Mouse (Mus musculus): ENCODE measurements at regions not wholly inside any gene's neighbourhood (a gene's known extent, or its start where the extent isn't known, plus 50 kb on each side); places are given as distances from the start of the nearest gene placed in this dataset.

DNA sequence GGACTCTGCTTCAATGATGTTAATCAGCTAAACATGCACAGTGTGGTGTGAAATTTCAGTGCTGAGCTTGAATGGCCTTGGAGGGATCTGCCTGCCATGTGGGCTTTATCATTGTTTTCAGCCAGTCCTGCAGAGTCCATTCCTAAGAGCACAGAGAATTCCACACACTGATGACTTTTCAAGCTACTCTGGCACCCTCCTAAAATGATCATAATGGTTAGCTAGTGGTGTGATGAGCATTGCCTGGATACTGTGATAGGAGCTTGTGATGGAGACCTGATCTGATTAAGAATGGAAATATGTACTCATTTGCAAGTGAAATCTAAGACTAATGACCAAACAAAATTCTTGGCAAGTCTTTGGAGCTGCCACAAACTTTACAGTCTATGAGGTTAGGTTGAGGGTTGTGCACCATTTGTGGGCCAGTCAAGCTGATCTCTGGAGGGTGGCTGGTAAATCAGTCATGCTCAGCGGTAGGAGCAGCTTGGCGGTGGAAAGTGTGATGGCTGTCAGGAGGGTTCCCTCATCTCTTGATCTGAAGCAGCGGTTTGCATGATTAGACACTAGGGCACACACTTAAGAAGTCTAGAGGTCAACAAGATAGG lies 91.0 kb upstream of the Cep162 start:
- no peak for DNase-seq (ENCODE audit: low spot score in 2 of 2)

DNA sequence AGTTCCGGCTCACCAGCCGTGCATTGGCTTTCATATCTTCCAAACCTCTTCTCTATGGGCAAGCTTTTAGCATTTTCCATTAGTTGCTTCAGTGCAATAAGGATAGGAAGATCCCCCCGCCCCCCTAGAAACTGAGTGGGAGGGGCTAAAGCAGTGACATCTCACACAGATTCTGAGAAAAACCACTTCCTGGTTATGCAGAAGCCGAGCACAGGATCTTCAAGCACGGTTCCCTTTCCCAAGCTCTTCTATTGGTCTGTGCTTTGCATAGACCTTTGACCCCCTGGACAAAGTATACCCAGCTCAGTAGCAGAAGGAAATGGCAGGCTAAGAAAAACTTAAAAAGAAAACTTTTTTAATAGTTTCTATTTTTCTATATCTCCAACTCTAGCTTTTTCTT lies 86.1 kb upstream of the Cep162 start:
- DNase-seq (ENCODE audit: low spot score in 2 of 2), result no peak

DNA sequence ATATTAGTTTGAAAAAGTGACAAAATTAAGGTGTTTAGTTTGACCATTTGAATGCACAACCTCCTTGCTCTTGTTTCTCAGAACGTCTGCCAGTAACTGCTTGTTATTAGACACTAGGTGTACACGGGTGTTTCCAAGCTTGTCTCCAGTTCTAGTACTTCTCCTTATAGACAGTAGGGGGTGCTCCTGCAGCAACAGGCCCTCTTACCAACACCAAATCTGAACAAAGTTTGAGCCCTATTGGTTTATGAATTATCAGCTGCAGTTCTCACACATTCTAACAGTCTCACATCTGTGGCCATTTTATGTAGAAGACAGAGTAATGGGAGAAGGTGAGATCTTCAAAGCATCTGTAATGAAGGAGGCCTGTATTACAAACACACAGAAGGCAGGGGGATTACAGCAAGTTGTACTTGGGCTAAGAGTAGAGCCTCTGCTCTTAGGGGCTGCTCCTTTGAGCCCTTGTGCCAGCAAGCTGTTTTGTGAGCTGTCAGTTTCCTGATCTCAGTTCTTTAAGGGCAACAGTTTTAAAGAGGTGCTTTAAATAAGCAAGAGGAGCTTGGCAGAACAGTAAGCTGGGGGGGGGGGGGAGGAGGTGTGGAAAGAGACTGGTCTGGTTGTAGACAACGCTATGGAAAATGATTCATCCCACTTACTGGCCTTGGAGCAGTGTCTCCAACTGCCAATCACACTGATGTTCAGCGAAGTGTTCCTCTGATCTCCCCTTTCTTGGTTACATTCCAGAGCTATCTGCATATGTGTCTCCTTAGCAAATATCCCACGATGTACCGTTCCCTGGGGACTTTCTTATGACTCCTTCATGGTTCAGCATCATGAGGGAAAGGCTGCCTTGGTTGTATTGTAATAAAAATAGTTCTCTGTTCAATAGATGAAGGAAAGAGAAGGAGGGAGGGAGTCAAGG lies 71.3 kb upstream of the Cep162 start:
- DNase-seq (ENCODE audit: low spot score in 2 of 2), result no peak

DNA sequence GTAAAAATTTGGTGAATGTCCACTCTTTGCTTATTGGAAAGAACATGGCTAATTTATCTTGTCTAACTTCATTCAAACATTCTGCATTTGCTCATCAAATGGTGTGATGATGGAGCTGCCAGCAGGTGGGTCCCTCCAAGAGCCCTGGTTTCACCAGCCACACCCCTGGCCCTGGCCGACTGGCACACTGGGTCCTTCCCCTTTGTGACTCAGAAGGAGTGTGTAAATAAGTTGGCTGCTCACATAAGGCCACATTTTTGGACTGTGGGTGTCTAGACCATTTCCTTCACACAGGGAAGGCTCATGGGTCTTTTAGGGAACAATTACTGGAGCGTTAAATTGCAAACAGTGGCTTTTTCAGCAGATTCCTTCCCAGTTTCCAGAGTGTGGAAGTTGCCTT lies 68.4 kb upstream of the Cep162 start:
- DNase-seq (ENCODE audit: low spot score in 2 of 2), result no peak

DNA sequence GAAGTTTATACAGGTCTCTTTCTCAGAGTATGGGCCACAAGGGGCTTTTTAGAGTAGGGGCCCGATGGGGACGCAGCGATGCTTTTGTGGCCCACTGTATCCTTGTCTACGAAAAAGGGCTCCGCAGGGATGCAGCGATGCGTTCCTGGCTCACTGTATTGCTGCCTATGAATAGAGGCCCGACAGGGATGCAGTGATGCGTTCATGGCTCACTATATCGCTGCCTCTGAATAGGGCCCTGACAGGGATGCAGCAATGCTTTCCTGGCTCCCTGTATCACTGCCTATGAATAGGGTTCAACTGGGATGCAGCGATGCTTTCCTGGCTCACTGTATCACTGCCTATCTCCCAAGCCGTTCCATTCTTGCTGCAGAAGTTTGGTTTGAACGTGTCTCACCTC lies 65.4 kb upstream of the Cep162 start:
- DNase-seq (ENCODE audit: low spot score in 2 of 2), result no peak

DNA sequence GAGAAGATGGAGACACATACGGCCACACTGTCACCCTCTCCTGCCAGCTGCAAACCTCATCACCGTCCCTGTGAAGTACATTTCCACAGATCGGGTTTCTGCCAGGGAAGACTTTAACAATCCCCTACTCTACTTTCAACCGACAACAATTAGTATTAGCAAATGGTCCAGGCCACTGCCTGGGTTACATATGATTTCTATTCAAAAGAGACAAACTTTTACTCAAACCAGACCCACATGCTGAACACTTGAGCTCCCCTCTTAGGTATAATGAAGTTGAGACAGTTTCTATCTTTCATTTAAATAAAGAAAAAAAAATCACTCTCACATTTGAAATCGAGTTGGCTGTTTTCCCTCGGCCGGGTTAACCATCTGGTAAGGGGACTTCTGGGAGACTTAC lies 63.4 kb upstream of the Cep162 start:
- no peak for DNase-seq (ENCODE audit: low spot score in 2 of 2)

DNA sequence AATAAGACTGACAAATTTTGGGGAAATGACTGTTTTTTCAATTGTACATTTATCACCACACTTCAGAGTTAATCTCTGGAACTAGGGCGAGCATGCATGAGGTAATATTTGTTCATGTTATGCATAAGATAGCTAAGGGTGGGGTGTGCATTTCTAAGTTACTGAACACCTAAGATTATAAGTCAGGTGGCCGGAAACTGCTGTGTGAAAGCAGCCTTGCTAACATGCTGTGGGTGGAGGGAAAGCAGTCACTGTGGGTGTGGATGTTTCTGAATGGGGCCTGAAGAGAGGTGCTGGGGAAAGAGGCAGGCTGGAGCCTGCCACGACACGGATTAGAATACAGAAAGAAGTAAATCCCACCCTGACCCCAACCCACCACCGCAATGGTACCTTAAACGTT lies 54.8 kb upstream of the Cep162 start:
- no peak for DNase-seq (ENCODE audit: low spot score in 2 of 2)
